Mouse (Mus musculus) MEL (cell line): ENCODE data around the gene Atp5b.

Experiments
- CHD2 ChIP-seq: IDR thresholded peaks from 2 replicates; pipeline ENCODE4 v1.6.1; 2011; ENCODE audit warnings: low read length, improper control_type of control experiment
- CTCF ChIP-seq, 3 experiments: IDR thresholded peaks in 2 of 3; conservative IDR thresholded peaks in 1 of 3; 2 replicates each; pipeline ENCODE4 v1.5.1; 2011 to 2012; ENCODE audit warnings: low read length in 3 of 3, low read depth in 2 of 3, mild to moderate bottlenecking in 2 of 3, improper control_type of control experiment in 1 of 3, inconsistent platforms in 1 of 3, mixed read lengths in 1 of 3, moderate library complexity in 1 of 3; ENCODE audit not compliant: control insufficient read depth in 1 of 3, insufficient read depth in 1 of 3, poor library complexity in 1 of 3, severe bottlenecking in 1 of 3
- EP300 ChIP-seq, 2 experiments: IDR thresholded peaks; 2 replicates each; pipeline ENCODE4 v1.6.1; 2011; ENCODE audit warnings: improper control_type of control experiment in 2 of 2, low read length in 2 of 2, low read depth in 1 of 2, mild to moderate bottlenecking in 1 of 2
- ETS1 ChIP-seq: IDR thresholded peaks from 2 replicates; pipeline ENCODE4 v1.6.1; 2012; ENCODE audit warnings: low read depth, mild to moderate bottlenecking, inconsistent platforms, low read length, improper control_type of control experiment, moderate library complexity
- POLR2A ChIP-seq, 2 experiments: IDR thresholded peaks; 2 replicates each; pipeline ENCODE4 v1.6.1; 2011 to 2012; ENCODE audit warnings: low read length in 2 of 2, mild to moderate bottlenecking in 2 of 2, control low read depth in 1 of 2, improper control_type of control experiment in 1 of 2, low read depth in 1 of 2, moderate library complexity in 1 of 2; ENCODE audit not compliant: control insufficient read depth in 1 of 2, insufficient read depth in 1 of 2, poor library complexity in 1 of 2
- SIN3A ChIP-seq: IDR thresholded peaks from 2 replicates; pipeline ENCODE4 v1.6.1; 2012; ENCODE audit warnings: low read length, improper control_type of control experiment, inconsistent platforms
- UBTF ChIP-seq: IDR thresholded peaks from 2 replicates; pipeline ENCODE4 v1.6.1; 2012; ENCODE audit warnings: low read depth, mild to moderate bottlenecking, inconsistent platforms, low read length, improper control_type of control experiment, moderate library complexity, borderline replicate concordance; ENCODE audit not compliant: insufficient read depth
- USF1 ChIP-seq: IDR thresholded peaks from 2 replicates; pipeline ENCODE4 v1.6.1; 2014; ENCODE audit warnings: low read depth, mild to moderate bottlenecking, inconsistent platforms, low read length, improper control_type of control experiment, moderate library complexity
- ZNF384 ChIP-seq: IDR thresholded peaks from 2 replicates; pipeline ENCODE4 v1.6.1; 2012; ENCODE audit warnings: low read depth, mild to moderate bottlenecking, inconsistent platforms, low read length, improper control_type of control experiment

DNA sequence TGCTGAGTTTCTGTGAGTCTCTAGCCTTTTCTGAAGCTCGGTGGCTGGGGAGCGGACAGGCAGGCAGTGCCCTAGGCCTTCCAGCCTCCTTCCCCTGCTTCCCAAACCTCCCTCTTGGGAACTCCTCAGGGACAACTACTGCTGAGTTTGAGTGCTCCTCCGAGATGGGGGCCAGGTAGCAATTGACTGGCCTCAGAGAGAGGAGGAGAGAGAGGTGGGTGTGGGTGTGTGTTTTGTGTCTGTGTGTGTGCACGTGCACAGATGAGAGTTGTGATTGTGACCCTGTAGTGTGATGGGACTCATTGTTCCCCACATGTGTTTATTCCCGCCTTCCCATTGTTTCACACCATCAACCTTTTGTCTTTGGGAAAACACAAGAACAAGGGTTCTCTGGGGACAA lies 44.4 kb downstream of the Atp5b start:
- TF ChIP-seq UBTF (no peak), ZNF384 (no peak), CHD2 (no peak), USF1 (no peak), SIN3A (no peak), EP300 (IDR thresholded peaks at IDR 0.05; ENCODE audit: low read depth in 1 of 2, low read length in 2 of 2) (no peak), CTCF (IDR thresholded peaks at IDR 0.05 in 2 of 3, conservative IDR thresholded peaks at IDR 0.05 in 1 of 3; ENCODE audit: control insufficient read depth in 1 of 3, insufficient read depth in 1 of 3, low read depth in 2 of 3, low read length in 3 of 3, poor library complexity in 1 of 3, severe bottlenecking in 1 of 3) (no peak), POLR2A (IDR thresholded peaks at IDR 0.05; ENCODE audit: control insufficient read depth in 1 of 2, insufficient read depth in 1 of 2, low read depth in 1 of 2, low read length in 2 of 2, poor library complexity in 1 of 2) (no peak), ETS1 (no peak)
